Mouse (Mus musculus) kidney, adult 2 months (tissue): ENCODE measurements around the gene Gm10188.

Source experiments
- CTCF ChIP-seq: fragments of 200-500 bp; conservative IDR thresholded peaks from 2 replicates; pipeline ENCODE4 v1.5.1; 2011; ENCODE audit warnings: low read depth, mild to moderate bottlenecking, control low read depth, low read length, moderate library complexity, mixed read lengths; ENCODE audit not compliant: insufficient read depth, insufficient read length
- POLR2A ChIP-seq: fragments of 200-500 bp; IDR thresholded peaks from one replicate; pipeline ENCODE4 v1.6.1; 2011; ENCODE audit warnings: low read depth, low read length, control low read depth

DNA sequence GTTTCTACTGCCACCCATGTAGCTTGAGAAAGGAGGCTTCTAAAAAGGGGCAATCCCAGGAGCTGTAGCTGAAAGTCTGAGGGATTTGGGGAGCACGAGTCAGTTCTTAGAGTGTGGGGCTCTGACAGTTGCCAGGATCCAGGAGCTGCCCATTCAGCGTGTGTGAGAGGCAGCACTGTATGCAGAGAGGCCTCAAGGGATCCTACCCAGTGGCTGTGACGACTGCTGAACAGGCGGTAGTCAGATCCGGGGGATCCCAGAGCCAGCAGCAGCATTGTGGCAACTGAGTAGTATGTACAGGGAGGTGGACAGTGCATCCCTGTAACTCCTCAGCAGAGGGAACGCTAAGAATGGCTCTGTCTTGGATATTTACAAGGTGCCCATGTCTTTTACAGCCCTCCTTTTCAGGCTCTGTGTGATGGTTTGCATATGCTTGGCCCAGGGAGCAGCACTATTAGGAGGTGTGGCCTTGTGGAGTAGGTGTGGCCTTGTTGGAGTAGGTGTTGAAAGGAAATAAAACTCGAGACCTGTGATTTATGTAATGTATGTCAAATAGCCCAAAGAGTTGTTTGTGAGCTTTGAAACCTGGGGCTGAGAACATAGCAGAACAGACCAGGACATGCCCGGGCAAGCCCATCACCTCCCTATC lies 35.8 kb upstream of the Gm10188 start:
- TF ChIP-seq CTCF (no peak), POLR2A (no peak)
